Mouse (Mus musculus): ENCODE measurements at regions not wholly inside any gene's neighbourhood (a gene's known extent, or its start where the extent isn't known, plus 50 kb on each side); places are given as distances from the start of the nearest gene placed in this dataset.
A peak's percentile ranks its signal among the peaks of the same experiment; 100 is the strongest.

DNA sequence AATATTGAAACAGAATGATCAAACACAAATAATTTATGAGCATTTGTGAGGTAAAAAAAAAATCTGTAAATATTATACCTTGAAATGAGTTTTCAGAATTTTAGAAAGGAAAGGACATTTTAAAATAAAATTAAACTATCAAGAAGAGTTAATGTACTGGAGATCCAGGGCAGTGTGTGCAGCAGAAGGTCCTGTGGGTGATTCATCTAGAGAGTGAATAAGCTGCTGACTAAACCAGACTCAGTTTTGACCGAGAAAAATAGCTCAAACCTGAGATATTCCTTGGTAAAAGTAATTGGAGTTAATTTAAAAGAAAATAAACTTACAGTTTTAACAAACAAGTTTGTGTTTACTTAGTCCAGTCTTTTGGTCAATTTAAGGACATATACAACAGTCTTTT, 1118.6 kb upstream of the Celf2 start:
- no peak for ATAC-seq (replicated peaks; ENCODE audit: low FRiP score, low TSS enrichment, poor library complexity, severe bottlenecking)

GRCm38 (mm10) chr2:8628485-8629208, 1119.3 kb upstream of the Celf2 start:
- ATAC-seq (replicated peaks; ENCODE audit: low FRiP score, low TSS enrichment, poor library complexity, severe bottlenecking) = no peak

DNA sequence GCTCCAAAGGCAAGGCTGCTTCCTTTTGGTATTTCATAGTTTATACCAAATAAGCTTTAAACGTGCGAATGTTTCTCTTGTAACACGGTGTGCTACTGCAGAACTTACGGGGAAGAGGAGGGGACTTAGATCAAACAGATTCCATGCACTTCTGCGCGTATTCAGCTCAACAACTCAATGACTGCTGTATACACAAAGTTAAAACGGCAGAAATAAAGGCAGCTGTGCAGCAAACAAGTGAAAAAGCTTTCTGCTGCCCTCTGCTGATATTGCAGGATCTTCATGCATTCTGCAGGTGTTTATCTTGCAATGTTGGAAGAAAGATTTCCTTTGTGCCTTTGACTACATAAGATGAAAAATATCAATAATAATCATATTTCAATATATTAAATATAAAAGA, 1128.7 kb upstream of the Celf2 start:
- ATAC-seq (replicated peaks; ENCODE audit: low FRiP score, low TSS enrichment, poor library complexity, severe bottlenecking) = no peak

- ATAC-seq (replicated peaks; ENCODE audit: low FRiP score, low TSS enrichment, poor library complexity, severe bottlenecking) = peak; percentile 63
Observed at GRCm38 (mm10) chr2:8639282-8639681, 1129.9 kb upstream of the Celf2 start.

GRCm38 (mm10) chr2:8645463-8645862, 1136.1 kb upstream of the Celf2 start:
- no peak for ATAC-seq (replicated peaks; ENCODE audit: low FRiP score, low TSS enrichment, poor library complexity, severe bottlenecking)

- no peak for ATAC-seq (replicated peaks; ENCODE audit: low FRiP score, low TSS enrichment, poor library complexity, severe bottlenecking)
Observed at GRCm38 (mm10) chr2:8660544-8660943, 1151.2 kb upstream of the Celf2 start.

- ATAC-seq (replicated peaks; ENCODE audit: low FRiP score, low TSS enrichment, poor library complexity, severe bottlenecking) = peak; percentile 75
Observed at GRCm38 (mm10) chr2:8673751-8674378, 1164.5 kb upstream of the Celf2 start.

DNA sequence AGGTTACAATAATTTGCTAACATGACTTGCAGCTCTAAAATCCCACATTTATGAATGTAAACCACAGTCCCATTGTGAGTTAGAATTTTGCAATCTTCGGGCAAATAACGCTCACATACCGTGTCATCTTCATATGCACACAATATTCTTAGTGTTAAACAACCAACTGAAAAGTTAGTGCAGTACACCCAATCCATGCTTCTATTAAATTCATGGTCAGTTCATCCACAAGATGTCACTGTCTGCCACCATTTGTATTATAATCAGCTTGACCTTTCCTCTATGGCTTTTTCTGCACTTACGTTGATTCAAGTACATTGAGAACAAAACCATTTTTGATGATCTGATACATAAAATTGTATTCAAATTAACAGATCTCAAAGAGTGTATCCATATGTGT, 1166.2 kb upstream of the Celf2 start:
- no peak for ATAC-seq (replicated peaks; ENCODE audit: low FRiP score, low TSS enrichment, poor library complexity, severe bottlenecking)

GRCm38 (mm10) chr2:8676546-8676945, 1167.2 kb upstream of the Celf2 start:
- ATAC-seq (replicated peaks; ENCODE audit: low FRiP score, low TSS enrichment, poor library complexity, severe bottlenecking) = no peak

- no peak for ATAC-seq (replicated peaks; ENCODE audit: low FRiP score, low TSS enrichment, poor library complexity, severe bottlenecking)
Observed at GRCm38 (mm10) chr2:8690846-8691643, 1181.7 kb upstream of the Celf2 start.

DNA sequence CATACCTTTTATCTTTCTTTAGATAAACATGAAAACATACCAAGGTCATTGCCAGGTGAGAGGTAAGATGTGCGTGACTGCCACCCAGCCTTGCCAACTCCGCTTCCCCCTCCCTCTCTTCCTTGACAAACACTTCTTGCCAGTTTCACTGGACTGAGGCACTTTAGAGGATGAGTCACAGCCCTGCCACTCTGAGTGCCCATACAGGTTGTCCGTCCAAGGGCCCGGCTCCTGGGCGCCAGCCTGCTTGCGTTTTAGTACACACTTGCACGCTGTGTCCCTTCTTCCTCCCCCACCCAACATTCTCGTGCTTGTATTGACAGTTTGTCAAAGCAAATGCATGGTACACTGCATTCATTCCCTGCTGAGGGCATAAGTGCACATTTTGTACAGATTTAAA, 1151.7 kb upstream of the 4930412O13Rik start:
- no peak for ATAC-seq (replicated peaks; ENCODE audit: low FRiP score, low TSS enrichment, poor library complexity, severe bottlenecking)

DNA sequence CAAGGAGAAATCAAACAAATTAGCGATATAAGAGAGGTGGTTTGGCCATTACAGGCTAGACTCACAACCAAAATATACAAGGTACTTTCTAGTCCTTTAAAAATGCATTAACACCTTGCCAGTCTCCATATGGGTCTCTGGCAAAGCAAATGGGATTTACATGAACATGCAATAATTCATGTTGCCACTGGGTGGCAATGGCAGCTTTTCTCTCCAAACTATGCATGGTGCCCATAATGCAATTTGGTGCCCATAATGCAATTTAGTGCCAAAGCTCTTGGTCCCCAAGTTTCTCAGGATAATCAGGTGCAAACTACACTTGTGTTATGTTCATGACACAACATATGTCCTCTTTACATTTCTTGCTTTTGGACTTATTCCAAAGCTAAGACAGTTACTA, 1126.9 kb upstream of the 4930412O13Rik start:
- ATAC-seq (replicated peaks; ENCODE audit: low FRiP score, low TSS enrichment, poor library complexity, severe bottlenecking) = peak; percentile 89

DNA sequence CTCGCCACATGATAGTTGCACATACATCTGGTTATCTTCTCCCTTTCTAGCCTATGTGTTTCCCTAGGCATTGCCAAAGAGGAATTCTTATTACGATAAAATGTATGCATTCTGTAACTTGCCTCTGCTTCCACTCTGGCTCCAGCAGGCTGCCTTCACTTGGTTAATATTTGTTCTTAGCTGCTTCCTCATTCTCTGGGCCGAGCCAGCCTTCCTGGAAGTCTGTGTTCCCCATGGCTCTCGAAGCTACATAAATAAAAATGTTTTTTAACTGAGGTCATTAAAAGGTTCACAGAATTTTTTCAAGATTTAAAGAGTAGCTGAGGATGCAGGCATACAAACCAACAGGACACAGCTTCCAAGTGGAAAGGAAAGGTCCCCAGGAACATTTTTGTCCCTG, 1124.5 kb upstream of the 4930412O13Rik start:
- no peak for ATAC-seq (replicated peaks; ENCODE audit: low FRiP score, low TSS enrichment, poor library complexity, severe bottlenecking)

- ATAC-seq (replicated peaks; ENCODE audit: low FRiP score, low TSS enrichment, poor library complexity, severe bottlenecking) = no peak
Observed at GRCm38 (mm10) chr2:8770636-8771035, 1110.4 kb upstream of the 4930412O13Rik start.

DNA sequence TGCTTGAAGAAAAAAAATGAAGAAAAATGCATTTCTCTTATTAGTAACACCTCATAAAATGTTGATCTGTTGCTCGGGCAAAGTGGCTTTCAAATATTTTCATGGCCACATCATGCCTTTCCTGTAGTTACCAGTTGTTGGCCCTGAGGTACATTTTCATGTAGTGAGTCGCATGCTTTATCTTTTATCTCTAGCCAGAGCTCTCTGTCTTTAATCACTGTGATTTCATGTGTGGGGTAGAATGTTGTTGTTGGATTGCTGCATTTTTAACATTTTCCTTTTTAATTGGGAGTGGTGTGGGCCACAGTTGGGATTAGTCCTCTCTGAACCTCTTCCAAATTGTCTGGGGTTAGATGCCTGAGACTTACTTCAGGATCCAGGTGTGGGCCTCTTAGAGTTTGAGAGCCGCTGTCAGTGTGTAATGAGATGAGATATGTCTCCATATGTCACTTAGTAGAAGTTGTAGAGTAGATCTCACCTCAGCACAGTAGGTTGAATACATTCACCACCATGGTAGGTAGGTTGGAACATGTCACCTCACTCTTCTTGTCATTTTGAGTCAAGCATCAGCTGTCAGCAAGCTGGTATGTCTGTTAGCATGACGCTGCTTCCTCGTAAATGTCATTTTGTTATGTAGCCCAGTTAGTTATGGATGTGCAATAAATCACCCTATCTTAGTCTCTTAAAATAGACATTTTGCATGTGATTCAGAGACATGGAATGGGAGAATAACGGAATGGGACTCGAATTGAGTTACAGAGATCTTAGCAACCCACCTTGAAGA, 1099.7 kb upstream of the 4930412O13Rik start:
- no peak for ATAC-seq (replicated peaks; ENCODE audit: low FRiP score, low TSS enrichment, poor library complexity, severe bottlenecking)

- no peak for ATAC-seq (replicated peaks; ENCODE audit: low FRiP score, low TSS enrichment, poor library complexity, severe bottlenecking)
Observed at GRCm38 (mm10) chr2:8782225-8782624, 1098.8 kb upstream of the 4930412O13Rik start.

DNA sequence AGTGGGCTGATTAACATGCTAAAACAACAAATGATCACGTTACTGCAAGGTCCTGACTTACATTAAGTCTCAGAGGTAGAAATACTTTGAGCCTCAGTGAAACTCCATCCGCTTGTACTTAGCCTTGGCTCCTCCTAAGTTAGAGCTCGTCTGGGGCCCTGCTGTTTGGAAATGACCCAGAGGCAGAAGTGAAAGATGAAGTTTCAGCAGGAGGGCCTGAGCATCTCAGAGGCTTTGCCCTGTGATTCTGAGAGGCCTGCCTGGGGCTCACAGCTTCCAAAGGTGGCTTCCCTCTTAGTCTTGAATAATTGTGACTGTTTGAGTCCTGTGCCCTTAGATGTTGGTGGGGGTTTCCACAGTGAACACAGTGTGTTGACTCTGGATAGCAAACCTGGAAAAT, 1079.0 kb upstream of the 4930412O13Rik start:
- no peak for ATAC-seq (replicated peaks; ENCODE audit: low FRiP score, low TSS enrichment, poor library complexity, severe bottlenecking)

DNA sequence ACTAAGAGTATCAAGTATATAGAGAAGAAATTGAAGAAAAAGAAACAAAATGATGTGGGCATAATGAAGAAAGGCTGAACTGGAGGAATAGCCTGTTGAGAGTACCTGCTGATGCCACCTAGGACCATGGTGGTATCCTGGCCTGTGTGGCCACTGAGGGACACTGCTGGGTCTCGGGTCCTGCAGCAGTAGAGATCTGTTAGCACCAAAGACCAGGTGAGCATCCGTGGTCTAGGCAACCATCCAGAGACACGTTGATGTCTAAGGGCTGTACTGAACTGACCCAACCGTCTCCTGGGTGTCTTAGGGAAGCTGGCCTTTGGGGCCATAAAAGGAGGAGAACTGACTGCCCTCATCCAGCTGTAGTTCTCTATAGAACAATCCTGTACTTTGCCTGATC, 1071.4 kb upstream of the 4930412O13Rik start:
- ATAC-seq (replicated peaks; ENCODE audit: low FRiP score, low TSS enrichment, poor library complexity, severe bottlenecking) = no peak

DNA sequence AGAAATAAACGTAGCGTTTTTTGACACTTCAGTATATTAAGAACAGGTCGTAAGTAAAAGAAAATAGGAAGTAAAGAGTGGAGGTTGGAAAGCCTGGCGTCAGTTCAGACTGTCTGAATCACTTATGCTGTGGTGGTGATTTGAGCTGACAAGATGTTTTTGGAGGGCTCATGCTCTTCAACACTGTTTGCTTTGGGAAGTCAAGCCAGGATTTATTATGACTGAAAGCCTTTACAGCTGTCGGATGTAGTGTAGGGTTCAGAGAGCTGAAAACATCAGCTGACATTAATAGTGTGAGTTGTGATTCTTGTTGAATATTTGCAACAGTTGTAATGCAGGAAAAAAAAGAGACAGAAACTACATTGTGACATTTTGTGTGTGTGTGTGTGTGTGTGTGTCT, 1062.9 kb upstream of the 4930412O13Rik start:
- ATAC-seq (replicated peaks; ENCODE audit: low FRiP score, low TSS enrichment, poor library complexity, severe bottlenecking) = no peak

DNA sequence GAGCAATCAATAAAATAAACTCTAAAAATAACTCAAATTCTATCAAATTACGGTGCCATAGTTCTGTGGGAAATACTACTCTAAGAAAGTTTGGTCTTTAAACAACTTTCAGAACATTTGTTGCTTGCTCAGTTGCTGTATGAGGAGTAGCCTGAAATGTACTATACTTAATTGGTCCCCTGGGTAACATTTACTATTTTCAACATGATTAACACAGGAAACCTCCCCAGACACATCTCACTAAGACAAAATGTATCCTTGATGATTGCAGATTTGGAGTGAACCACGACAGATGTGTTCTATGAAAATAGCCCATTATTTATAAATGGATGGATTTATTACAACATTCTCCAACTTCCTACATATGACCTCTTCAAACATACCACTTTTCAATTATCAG, 1055.6 kb upstream of the 4930412O13Rik start:
- ATAC-seq (replicated peaks; ENCODE audit: low FRiP score, low TSS enrichment, poor library complexity, severe bottlenecking) = no peak
